Mouse (Mus musculus) lung, postnatal 0 days (tissue): ENCODE results near the gene Cdk6.

Experiments used
- CTCF ChIP-seq: IDR thresholded peaks from 2 replicates; pipeline ENCODE4 v1.5.1; 2016; ENCODE audit warnings: antibody characterized with exemption, mild to moderate bottlenecking
- EP300 ChIP-seq: IDR thresholded peaks from 2 replicates; pipeline ENCODE4 v1.6.1; 2016; ENCODE audit warnings: antibody characterized with exemption, mild to moderate bottlenecking, control low read depth

- TF ChIP-seq CTCF (no peak), EP300 (no peak)
Observed at GRCm38 (mm10) chr5:3479016-3479795, 137.9 kb downstream of the Cdk6 start.
